Mouse (Mus musculus) liver, adult 2 months (tissue): ENCODE measurements around the gene Sema5a.

Source experiments
- CTCF ChIP-seq: fragments of 200-500 bp; IDR thresholded peaks from 2 replicates; pipeline ENCODE4 v1.5.1; 2011; ENCODE audit warnings: low read depth, low read length, control low read depth
- POLR2A ChIP-seq: fragments of 200-500 bp; IDR thresholded peaks from 2 replicates; pipeline ENCODE4 v1.6.1; 2011; ENCODE audit warnings: low read length, control low read depth; ENCODE audit not compliant: insufficient read depth; ENCODE audit errors: extremely low read depth

GRCm38 (mm10) chr15:32416291-32416690, 171.7 kb downstream of the Sema5a start:
- TF ChIP-seq CTCF (no peak), POLR2A (no peak)
